ENCODE assay signal across 20 mouse cellular contexts in genomic region chr14:29866455-29867275, GRCm38 (mm10).
A peak's percentile ranks its signal among the peaks of the same experiment; 100 is the strongest.
DNase-seq lines count a peak whose midpoint lies in the region; ATAC-seq and TF ChIP-seq lines count a peak whose summit lies in the region.
"Had no signal": no experiment of that assay in that cellular context is flagged by ENCODE, and none has a peak within 500 bp of the region (broad histone marks: within the 10 kb centered on the region; RNA-seq: fewer than 3 reads in every experiment).

No protein-coding gene starts in this region.

- peaks cover 5% of the 10 kb centered on the region; the same call in 1 of the 2 replicates for H3K27me3 ChIP-seq in kidney, embryonic 15.5 days
- no peaks in the 10 kb centered on the region for H3K27me3 ChIP-seq in hindbrain, embryonic 10.5 days (ENCODE audit: insufficient read depth, poor library complexity, severe bottlenecking)
- H3K27me3 ChIP-seq: hindbrain, embryonic 12.5 days; limb, embryonic 12.5 days; liver, embryonic 12.5 days; lung, embryonic 15.5 days had no signal

- peak overlapping the region; percentile 28; the same call in 1 of the 2 replicates for H3K27ac ChIP-seq in kidney, embryonic 15.5 days
- H3K27ac ChIP-seq in left cerebral cortex, adult 2 months = peak overlapping the region; percentile 90
- no peak overlapping the region for H3K27ac ChIP-seq in hindbrain, embryonic 10.5 days
- H3K27ac ChIP-seq: hindbrain, embryonic 12.5 days; limb, embryonic 12.5 days; liver, embryonic 12.5 days; stomach, embryonic 15.5 days had no signal

- no peaks in the 10 kb centered on the region for H3K9me3 ChIP-seq in kidney, embryonic 15.5 days (replicated peaks)
- H3K9me3 ChIP-seq in hindbrain, embryonic 10.5 days = no peaks in the 10 kb centered on the region
- H3K9me3 ChIP-seq: hindbrain, embryonic 12.5 days; limb, embryonic 12.5 days; liver, embryonic 12.5 days; lung, embryonic 15.5 days; stomach, embryonic 15.5 days had no signal

- H3K9ac ChIP-seq in kidney, embryonic 15.5 days = no peak overlapping the region
- H3K9ac ChIP-seq: hindbrain, embryonic 12.5 days; limb, embryonic 12.5 days; liver, embryonic 12.5 days; lung, embryonic 15.5 days; stomach, embryonic 15.5 days had no signal

- H3K36me3 ChIP-seq in kidney, embryonic 15.5 days = no peaks in the 10 kb centered on the region
- no peaks in the 10 kb centered on the region for H3K36me3 ChIP-seq in hindbrain, embryonic 10.5 days
- H3K36me3 ChIP-seq: hindbrain, embryonic 12.5 days; limb, embryonic 12.5 days; liver, embryonic 12.5 days; lung, embryonic 15.5 days; stomach, embryonic 15.5 days had no signal

- ATAC-seq in kidney, embryonic 15.5 days (replicated peaks; ENCODE audit: low FRiP score) = no peak
- ATAC-seq: inflammation-experienced regulatory T-cells, adult 6 months; liver, embryonic 12.5 days had no signal

- WGBS in kidney, embryonic 15.5 days = 55% methylated on average over 7 of the region's 7 CpGs
- WGBS in hindbrain, embryonic 10.5 days = 91% methylated on average over 7 of the region's 7 CpGs

- H3K4me2 ChIP-seq in kidney, embryonic 15.5 days = no peak overlapping the region
- H3K4me2 ChIP-seq: heart, embryonic 11.5 days; hindbrain, embryonic 12.5 days; limb, embryonic 12.5 days; liver, embryonic 12.5 days; lung, embryonic 15.5 days; midbrain, embryonic 11.5 days; stomach, embryonic 15.5 days had no signal

- intact Hi-C loops in left cerebral cortex, adult 2 months (cut with DNase I) = loop anchor here (1.0 to 2.0 kb wide), 5 partner anchors 16 to 143 kb away; no protein-coding TSS in a partner anchor

- H3K4me3 ChIP-seq in kidney, embryonic 15.5 days (replicated peaks) = no peak overlapping the region
- H3K4me3 ChIP-seq in left cerebral cortex, adult 2 months = no peak overlapping the region
- no peak overlapping the region for H3K4me3 ChIP-seq in hindbrain, embryonic 10.5 days
- H3K4me3 ChIP-seq: hindbrain, embryonic 12.5 days; limb, embryonic 12.5 days; liver, embryonic 12.5 days; lung, embryonic 15.5 days; stomach, embryonic 15.5 days had no signal

- H3K4me1 ChIP-seq in kidney, embryonic 15.5 days = peaks cover 19% of the 10 kb centered on the region
- no peaks in the 10 kb centered on the region for H3K4me1 ChIP-seq in hindbrain, embryonic 10.5 days (replicated peaks)
- H3K4me1 ChIP-seq: limb, embryonic 12.5 days; stomach, embryonic 15.5 days had no signal

- DNase-seq in kidney, adult 9 months = no peak
- peak; percentile 77 for DNase-seq in right cerebral cortex, adult 18-20 months
- no peak for DNase-seq in right cerebral cortex, postnatal 4 days
- DNase-seq in left cerebral cortex, adult 2 months (ENCODE audit: extremely low spot score in 1 of 2, low spot score in 2 of 2) = peak; percentile 13 to 52
- DNase-seq in telencephalon, adult 2 months (ENCODE audit: low read depth, low spot score) = peak; percentile 77
- DNase-seq in hindbrain, embryonic 10.5 days (ENCODE audit: low spot score) = no peak
- DNase-seq: adrenal gland, adult 2 months; cerebellum, adult 11-12 months; cerebellum, postnatal 25 days; kidney, adult 2 months; retina, postnatal 1 day had no signal

- no peak for TF ChIP-seq CTCF in left cerebral cortex, adult 2 months (IDR thresholded peaks at IDR 0.05)

Comparison
In these comparisons a context has a peak if more than half of its experiments do, and no peak if none do; other contexts are left out.
1. DNase-seq: peak in right cerebral cortex, adult 18-20 months (single experiment), left cerebral cortex, adult 2 months (2 of 2) and telencephalon, adult 2 months (single experiment); none in kidney, adult 9 months (single experiment), right cerebral cortex, postnatal 4 days (single experiment) and hindbrain, embryonic 10.5 days (single experiment).